Mouse (Mus musculus) right cerebral cortex, adult 18-20 months (tissue): Measurements from ENCODE around the gene Srr.
A peak's percentile ranks its signal among the peaks of the same experiment; 100 is the strongest.

Source experiments
- DNase-seq: peaks from one replicate; pipeline ENCODE4 v3.0.0; 2022; ENCODE audit warnings: mixed read lengths

The Srr gene

GRCm38 (mm10) chr11:74902416-74902815, 23.3 kb downstream of the Srr start:
- DNase-seq, result no peak

DNA sequence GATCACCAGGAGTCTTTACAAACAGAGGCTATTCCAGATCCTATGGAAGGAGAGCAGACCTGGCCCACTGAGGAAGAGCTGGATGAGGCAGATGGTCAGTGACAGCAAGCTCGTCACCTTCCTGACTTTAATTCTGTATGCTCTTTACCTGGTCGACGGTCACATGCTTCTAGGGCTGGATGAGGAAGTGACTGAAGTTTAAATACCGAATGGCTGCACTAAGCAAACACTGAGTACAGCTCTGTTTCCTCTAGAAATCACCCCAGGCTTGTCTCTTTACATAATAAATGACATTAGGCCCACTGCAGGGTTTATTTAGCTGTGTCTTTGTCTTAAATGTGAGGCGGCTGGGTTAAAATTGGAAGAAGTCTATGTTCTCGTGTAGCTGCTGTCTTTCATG, 24.2 kb downstream of the Srr start:
- DNase-seq, result no peak

DNA sequence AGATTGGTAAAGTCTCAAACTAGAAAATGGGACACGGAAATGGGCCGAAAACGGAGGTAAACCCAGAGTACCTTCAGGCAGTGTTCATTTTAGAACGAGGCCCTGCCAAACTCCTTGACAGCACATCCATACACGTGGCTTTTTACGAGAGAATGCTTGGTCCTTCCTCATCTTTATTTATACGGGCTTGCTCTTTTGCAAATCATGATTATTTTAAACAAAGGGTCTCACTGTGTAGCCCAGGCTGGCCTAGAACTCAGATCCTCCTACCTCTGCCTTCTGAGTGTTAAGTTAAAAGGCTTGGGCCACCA, 27.3 kb downstream of the Srr start:
- DNase-seq, result no peak

DNA sequence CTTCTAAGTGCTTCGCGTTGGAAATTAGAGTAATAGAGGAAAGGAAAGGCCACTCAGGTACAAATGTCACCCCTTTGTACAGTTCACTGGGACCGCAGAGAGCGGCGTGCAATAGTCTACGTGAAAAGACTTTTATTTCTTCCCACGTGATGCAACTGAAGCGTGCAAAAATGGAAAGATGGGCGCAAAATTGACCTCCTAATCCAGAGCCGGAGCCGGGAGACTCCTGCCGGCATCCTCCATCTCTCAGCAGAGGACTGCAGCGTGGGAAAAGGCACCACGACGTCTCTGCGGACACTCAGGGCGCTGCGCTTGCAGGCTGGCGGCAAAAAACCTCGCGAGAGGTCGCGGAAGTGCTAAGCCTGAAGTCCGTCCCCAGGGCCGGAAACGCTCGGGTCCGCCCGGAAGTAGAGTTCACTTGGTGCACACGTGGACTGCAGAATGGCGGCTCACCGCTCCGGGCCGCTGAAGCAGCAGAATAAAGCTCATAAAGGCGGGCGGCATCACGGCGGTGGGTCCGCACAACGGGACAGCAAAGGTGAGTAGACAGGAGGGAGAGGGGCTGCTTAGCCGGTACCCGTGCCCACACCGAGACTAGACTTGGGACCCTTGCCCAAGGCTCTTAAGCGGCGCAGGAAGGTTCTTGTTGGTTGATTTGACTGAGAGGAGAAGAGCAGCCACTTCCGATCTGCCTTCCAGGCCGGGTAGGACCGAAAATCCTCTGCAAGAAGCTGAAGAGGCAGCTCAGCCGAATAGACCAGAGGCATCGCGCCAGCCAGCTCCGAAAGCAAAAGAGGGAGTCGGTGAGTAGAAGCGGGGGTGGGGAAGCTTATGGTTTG, 27.9 kb downstream of the Srr start, which contains the start of gene Tsr1:
Gene Tsr1 (plus strand): TSS at position 394 of the 839 bp plus-strand sequence.
- DNase-seq, result peak; percentile 89

DNA sequence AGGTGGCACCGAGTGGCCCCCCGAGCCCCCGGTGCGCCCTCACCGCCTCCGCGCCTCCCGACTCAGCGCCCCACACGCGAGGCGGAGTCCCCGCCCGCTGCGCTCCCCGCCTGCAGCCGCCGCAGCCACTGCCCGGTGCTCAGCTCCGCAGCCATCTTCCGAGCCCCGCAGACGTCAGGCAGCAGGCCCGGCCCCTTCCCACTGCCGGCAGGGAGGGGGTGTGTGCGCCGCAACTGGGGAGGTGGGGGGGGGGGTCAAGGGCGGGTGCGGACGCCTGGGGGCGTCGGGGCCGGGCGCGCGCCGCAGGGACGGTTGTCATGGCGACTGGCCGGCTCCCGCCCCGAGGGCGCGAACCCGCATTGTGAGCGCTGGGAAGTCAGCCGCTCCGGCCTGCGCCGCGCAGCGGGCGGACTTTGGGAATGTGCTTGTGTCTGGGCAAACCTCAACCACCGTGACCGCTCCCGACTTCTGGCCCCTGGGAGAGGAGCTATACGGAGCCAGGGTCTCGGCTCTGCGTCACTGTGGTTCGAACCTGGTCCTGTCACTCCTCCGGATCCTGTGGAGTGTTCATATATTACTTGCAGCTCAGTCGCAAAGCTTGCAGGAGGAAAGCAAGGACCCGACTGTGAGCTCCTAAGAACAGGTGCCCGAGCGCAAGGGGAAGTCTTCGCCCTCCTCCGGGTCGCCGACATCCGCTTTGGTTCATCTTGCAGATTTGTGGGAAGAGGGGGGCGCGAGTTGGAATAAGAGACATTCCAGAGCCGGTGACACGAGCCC, 28.7 kb downstream of the Srr start, which contains the start of gene Sgsm2:
Gene Sgsm2 (minus strand): TSS at position 160 of the 777 bp plus-strand sequence.
- DNase-seq, result peak; percentile 73

GRCm38 (mm10) chr11:74895980-74896900, 29.5 kb downstream of the Srr start:
- peak; percentile 64 for DNase-seq

DNA sequence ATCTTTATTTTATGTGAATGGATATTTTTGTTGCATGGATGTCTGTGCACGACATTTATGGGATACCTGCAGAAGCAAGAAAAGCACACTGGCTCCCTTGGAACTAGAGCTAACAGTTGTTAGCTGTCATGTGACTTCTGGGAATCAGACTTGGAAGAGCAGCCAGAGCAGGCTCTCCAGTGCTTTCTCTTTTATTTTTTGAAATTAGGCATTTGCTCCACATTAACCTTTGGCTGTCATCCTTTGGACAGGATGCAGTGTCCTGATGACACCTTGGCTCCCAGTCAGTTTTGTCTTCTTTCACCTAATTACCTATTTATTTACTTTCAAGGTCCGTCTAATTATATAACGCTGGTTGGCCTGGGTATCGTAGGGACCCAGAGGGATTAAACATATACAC, 31.1 kb downstream of the Srr start:
- DNase-seq, result no peak

DNA sequence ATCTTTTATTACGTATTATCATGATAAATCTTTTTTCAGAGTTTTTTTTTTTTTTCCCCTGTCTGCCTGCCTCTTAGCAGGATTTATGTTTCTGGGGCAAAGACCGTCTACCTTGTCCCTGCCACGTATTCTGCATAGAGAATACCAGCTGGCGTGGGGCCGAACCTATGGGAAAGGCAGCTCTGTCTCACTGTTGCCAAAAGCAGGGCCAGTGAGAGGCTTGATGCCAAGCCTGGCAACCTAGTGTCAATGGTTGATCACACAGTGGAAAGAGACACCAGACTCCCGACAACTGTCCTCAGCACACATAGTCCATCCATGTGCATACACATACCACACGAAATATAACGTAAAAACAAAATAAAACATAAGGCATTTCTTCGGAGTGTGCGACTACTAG, 42.6 kb downstream of the Srr start:
- DNase-seq, result no peak

GRCm38 (mm10) chr11:74881979-74882378, 43.8 kb downstream of the Srr start:
- peak; percentile 78 for DNase-seq

DNA sequence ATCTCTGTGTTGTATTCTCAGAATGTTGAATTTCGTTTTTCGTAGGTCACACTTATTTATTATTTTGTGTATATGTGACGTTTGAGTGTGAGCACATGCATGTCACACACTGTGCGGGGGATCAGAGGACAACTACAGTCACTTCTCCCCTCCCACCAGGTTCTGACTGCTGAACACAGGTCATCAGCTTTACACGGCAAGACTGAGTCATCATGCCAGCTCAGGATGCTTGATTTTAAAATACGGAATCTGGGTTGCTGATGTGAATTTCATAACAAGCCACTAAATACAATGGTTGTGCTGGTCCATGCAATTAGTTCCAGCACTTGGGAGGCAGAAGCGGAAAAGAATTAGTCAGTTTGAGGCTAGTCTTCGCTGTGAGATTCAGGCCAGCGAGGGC, 44.7 kb downstream of the Srr start:
- no peak for DNase-seq

DNA sequence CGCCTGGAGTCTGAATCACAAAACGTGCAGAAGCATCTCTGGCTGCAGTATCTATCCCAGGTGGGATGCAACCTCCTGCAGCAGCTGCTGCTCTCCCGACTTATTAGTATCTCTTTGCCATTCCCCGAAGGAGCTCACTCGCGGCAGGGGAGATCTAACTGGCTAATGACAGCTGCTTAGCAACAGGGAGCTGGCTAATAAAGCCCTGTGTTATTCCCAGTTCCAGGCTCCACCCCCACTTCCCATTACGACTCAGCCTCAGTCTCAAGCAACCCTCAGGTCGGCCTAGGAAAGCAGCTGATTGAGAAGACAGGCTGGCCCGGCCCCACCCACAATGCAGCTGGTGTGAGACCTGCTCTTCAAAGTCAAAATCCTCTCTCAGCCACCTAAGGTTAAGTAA, 48.9 kb downstream of the Srr start:
- peak; percentile 76 for DNase-seq

DNA sequence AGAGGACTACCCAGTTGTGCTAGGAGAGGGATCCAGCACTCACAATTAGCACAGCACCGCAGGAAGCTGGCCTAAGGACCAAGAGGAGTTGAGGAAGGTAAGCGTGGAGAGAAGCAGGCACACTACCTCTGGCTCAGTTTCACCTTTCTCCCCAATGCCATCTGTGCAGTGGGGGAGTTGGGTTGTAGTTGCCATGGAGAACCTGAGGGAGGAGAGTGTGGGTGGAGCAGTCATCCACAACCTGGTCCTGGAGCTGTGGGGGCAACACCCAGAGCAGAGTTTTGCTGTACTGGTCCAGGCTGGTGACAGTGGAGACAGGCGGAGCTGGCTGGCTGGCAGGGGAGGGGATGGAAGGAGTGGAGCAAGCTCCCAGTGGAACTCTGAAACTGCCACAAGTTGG, 51.1 kb downstream of the Srr start:
- peak; percentile 73 for DNase-seq

- DNase-seq, result peak; percentile 78
Observed at GRCm38 (mm10) chr11:74870991-74871622, 54.6 kb downstream of the Srr start.

GRCm38 (mm10) chr11:74870544-74870943, 55.2 kb downstream of the Srr start:
- DNase-seq, result no peak

DNA sequence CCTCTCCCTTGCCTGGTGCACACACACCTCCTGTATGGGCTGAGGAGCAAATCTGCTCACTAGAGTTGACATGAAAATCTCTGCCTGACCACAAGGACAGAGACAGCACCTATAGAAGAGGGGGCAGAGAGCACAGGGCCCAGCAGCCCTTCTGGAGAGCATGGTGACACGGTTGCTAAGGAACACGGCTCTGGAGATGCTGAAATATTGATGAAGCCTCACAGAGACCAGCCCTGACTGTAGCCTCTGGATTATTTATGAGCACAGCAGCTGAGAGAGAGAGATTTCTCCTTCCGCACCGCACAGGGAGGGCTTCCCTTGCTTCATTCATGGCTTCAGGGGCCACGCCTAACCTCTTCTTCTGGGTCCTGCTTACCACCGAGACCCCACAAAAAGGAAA, 56.1 kb downstream of the Srr start:
- DNase-seq, result no peak

- no peak for DNase-seq
Observed at GRCm38 (mm10) chr11:74868046-74868760, 57.5 kb downstream of the Srr start.

- no peak for DNase-seq
Observed at GRCm38 (mm10) chr11:74867181-74867580, 58.6 kb downstream of the Srr start.

- DNase-seq, result peak; percentile 43
Observed at GRCm38 (mm10) chr11:74866640-74867039, 59.1 kb downstream of the Srr start.

GRCm38 (mm10) chr11:74865252-74865651, 60.5 kb downstream of the Srr start:
- no peak for DNase-seq

DNA sequence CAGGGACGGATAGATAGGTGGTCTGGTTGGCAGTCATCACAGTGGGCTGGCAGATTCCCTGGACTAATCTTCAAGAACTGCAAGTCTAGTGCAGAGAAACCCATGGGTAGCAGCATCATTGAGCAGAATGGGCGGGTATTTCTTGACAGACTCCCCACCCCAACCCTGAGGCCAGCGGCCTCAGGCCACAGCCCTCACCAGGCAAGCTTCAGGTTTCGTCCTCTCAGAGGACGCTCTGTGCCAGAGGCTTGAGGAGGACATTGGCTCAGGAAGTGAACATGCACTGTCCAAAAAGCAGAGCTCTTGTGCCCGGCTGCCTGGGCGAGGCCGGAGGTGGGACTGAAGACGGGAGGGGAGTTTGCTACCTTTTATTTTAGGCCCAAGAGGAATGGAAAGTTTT, 61.3 kb downstream of the Srr start:
- no peak for DNase-seq

GRCm38 (mm10) chr11:74863471-74863870, 62.3 kb downstream of the Srr start:
- DNase-seq, result no peak

GRCm38 (mm10) chr11:74862129-74862528, 63.6 kb downstream of the Srr start:
- no peak for DNase-seq
